Mouse (Mus musculus): ENCODE data around the gene Dysf. TPM values are rescaled to one million over a fixed set of nuclear protein-coding genes. Genes with fewer than 3 reads are reported as not detected.

Gene Dysf
- polyA plus RNA-seq, 1 experiment from 2014 or later: 13.1 TPM

DNA sequence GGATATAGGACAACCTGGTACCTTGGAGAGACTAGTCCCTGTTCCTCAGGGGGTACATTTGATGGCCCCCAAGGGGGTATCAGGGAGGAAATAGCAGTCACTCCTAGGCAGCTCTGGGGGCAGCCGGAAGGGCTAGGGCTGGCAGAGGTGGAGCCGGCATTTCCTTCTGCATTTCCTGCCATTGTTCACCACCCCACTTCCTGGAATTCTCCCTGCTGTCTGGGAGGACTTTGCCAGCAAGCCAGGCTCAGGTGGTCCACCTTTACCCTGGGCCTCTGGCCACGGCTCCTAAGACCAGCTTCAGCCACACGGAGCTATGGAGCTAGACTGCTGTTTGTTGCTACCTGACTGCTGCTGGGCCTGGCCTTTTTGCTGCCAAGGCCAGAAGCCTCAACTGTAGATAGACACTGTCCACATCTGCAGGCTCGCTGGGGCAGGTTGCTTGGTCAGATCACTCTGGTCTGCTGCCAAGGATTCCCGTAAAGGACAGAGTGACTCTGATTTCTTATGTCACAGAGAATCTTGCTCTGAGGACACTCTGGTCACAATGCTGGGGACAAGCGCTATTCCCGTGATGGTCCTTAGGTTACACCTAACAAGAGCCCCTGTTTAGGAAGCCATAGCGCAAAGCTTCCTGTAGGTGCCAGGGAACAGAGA lies 45.6 kb downstream of the Dysf start:
- Histone ChIP-seq H3K27ac (replicated peaks) (peak overlapping the region; percentile 73), H3K9me3 (no peaks in the 10 kb centered on the region), H3K4me1 (peaks cover 38% of the 10 kb centered on the region), H3K4me2 (no peak overlapping the region), H3K9ac (peak overlapping the region; percentile 14; the same call in 1 of the 2 replicates), H3K4me3 (no peak overlapping the region), H3K36me3 (no peaks in the 10 kb centered on the region), H3K27me3 (replicated peaks) (no peaks in the 10 kb centered on the region)
- no peak for ATAC-seq (ENCODE audit: extremely low read depth, insufficient number of reproducible peaks, low FRiP score, low TSS enrichment)
- 63% methylated on average over 9 of the region's 9 CpGs for WGBS

- no peaks in the 10 kb centered on the region for H3K9me3 ChIP-seq
- no peak overlapping the region for H3K4me2 ChIP-seq
- H3K4me3 ChIP-seq: no peak overlapping the region
- ATAC-seq (ENCODE audit: extremely low read depth, insufficient number of reproducible peaks, low FRiP score, low TSS enrichment): no peak
- H3K9ac ChIP-seq: no peak overlapping the region
- 55% methylated on average over 1 of the region's 1 CpGs for WGBS
- H3K27ac ChIP-seq (replicated peaks): no peak overlapping the region
- H3K4me1 ChIP-seq: peaks cover 49% of the 10 kb centered on the region
- no peaks in the 10 kb centered on the region for H3K27me3 ChIP-seq (replicated peaks)
- no peaks in the 10 kb centered on the region for H3K36me3 ChIP-seq
Measured at GRCm38 (mm10) chr6:84055619-84056018, 47.2 kb downstream of the Dysf start.

- no peak overlapping the region for H3K4me2 ChIP-seq
- H3K9me3 ChIP-seq: no peaks in the 10 kb centered on the region
- peaks cover 43% of the 10 kb centered on the region for H3K4me1 ChIP-seq
- no peak for ATAC-seq (ENCODE audit: extremely low read depth, insufficient number of reproducible peaks, low FRiP score, low TSS enrichment)
- H3K9ac ChIP-seq: no peak overlapping the region
- no peaks in the 10 kb centered on the region for H3K36me3 ChIP-seq
- 68% methylated on average over 8 of the region's 8 CpGs for WGBS
- no peak overlapping the region for H3K27ac ChIP-seq (replicated peaks)
- H3K27me3 ChIP-seq (replicated peaks): no peaks in the 10 kb centered on the region
- H3K4me3 ChIP-seq: no peak overlapping the region
Measured at GRCm38 (mm10) chr6:84057216-84057615, 48.8 kb downstream of the Dysf start.

GRCm38 (mm10) chr6:84058671-84059141 lies 50.3 kb downstream of the Dysf start:
- no peak overlapping the region for H3K4me3 ChIP-seq
- 0 out of 2 replicates have a peak, but pooled peaks cover 4% of the 10 kb centered on the region for H3K36me3 ChIP-seq
- no peaks in the 10 kb centered on the region for H3K27me3 ChIP-seq (replicated peaks)
- peak overlapping the region; percentile 33 for H3K4me2 ChIP-seq
- peak; percentile 52; the same call in 1 of the 2 replicates for ATAC-seq (ENCODE audit: extremely low read depth, insufficient number of reproducible peaks, low FRiP score, low TSS enrichment)
- peak overlapping the region; percentile 58; the same call in 1 of the 2 replicates for H3K9ac ChIP-seq
- 16% methylated on average over 5 of the region's 5 CpGs for WGBS
- peak overlapping the region; percentile 81 for H3K27ac ChIP-seq (replicated peaks)
- no peaks in the 10 kb centered on the region for H3K9me3 ChIP-seq
- H3K4me1 ChIP-seq: peaks cover 34% of the 10 kb centered on the region

GRCm38 (mm10) chr6:84059771-84060414 lies 51.5 kb downstream of the Dysf start:
- H3K27me3 ChIP-seq (replicated peaks): no peaks in the 10 kb centered on the region
- H3K4me3 ChIP-seq: no peak overlapping the region
- peaks cover 27% of the 10 kb centered on the region for H3K4me1 ChIP-seq
- peak overlapping the region; percentile 58 for H3K9ac ChIP-seq
- H3K27ac ChIP-seq (replicated peaks): peak overlapping the region; percentile 81
- ATAC-seq (ENCODE audit: extremely low read depth, insufficient number of reproducible peaks, low FRiP score, low TSS enrichment): no peak
- WGBS: 51% methylated on average over 4 of the region's 4 CpGs
- peaks cover 12% of the 10 kb centered on the region for H3K36me3 ChIP-seq
- H3K4me2 ChIP-seq: no peak overlapping the region
- H3K9me3 ChIP-seq: no peaks in the 10 kb centered on the region

GRCm38 (mm10) chr6:84061328-84061727 lies 52.9 kb downstream of the Dysf start:
- H3K9me3 ChIP-seq: no peaks in the 10 kb centered on the region
- peaks cover 17% of the 10 kb centered on the region for H3K36me3 ChIP-seq
- H3K27ac ChIP-seq (replicated peaks): no peak overlapping the region
- ATAC-seq (ENCODE audit: extremely low read depth, insufficient number of reproducible peaks, low FRiP score, low TSS enrichment): no peak
- 6% methylated on average over 5 of the region's 5 CpGs for WGBS
- peaks cover 23% of the 10 kb centered on the region for H3K4me1 ChIP-seq
- no peaks in the 10 kb centered on the region for H3K27me3 ChIP-seq (replicated peaks)
- no peak overlapping the region for H3K4me3 ChIP-seq
- no peak overlapping the region for H3K9ac ChIP-seq
- H3K4me2 ChIP-seq: no peak overlapping the region

GRCm38 (mm10) chr6:84062541-84062940 lies 54.2 kb downstream of the Dysf start:
- ATAC-seq (ENCODE audit: extremely low read depth, insufficient number of reproducible peaks, low FRiP score, low TSS enrichment): no peak
- Histone ChIP-seq H3K27ac (replicated peaks) (no peak overlapping the region), H3K4me2 (no peak overlapping the region), H3K36me3 (peaks cover 26% of the 10 kb centered on the region), H3K9me3 (no peaks in the 10 kb centered on the region), H3K4me3 (no peak overlapping the region), H3K27me3 (replicated peaks) (no peaks in the 10 kb centered on the region), H3K9ac (no peak overlapping the region), H3K4me1 (peaks cover 23% of the 10 kb centered on the region)
- WGBS: 71% methylated on average over 5 of the region's 5 CpGs

- H3K27me3 ChIP-seq (replicated peaks): no peaks in the 10 kb centered on the region
- H3K36me3 ChIP-seq: peaks cover 66% of the 10 kb centered on the region
- WGBS: 67% methylated on average over 5 of the region's 5 CpGs
- H3K9me3 ChIP-seq: no peaks in the 10 kb centered on the region
- H3K27ac ChIP-seq (replicated peaks): no peak overlapping the region
- no peak overlapping the region for H3K9ac ChIP-seq
- H3K4me3 ChIP-seq: no peak overlapping the region
- no peaks in the 10 kb centered on the region for H3K4me1 ChIP-seq
- ATAC-seq (ENCODE audit: extremely low read depth, insufficient number of reproducible peaks, low FRiP score, low TSS enrichment): no peak
- no peak overlapping the region for H3K4me2 ChIP-seq
Measured at GRCm38 (mm10) chr6:84068236-84068635, 59.8 kb downstream of the Dysf start.

GRCm38 (mm10) chr6:84070251-84070650 lies 61.9 kb downstream of the Dysf start:
- Histone ChIP-seq H3K4me3 (no peak overlapping the region), H3K9ac (no peak overlapping the region), H3K36me3 (peaks cover 67% of the 10 kb centered on the region), H3K27me3 (replicated peaks) (no peaks in the 10 kb centered on the region), H3K4me2 (no peak overlapping the region), H3K4me1 (no peaks in the 10 kb centered on the region), H3K9me3 (no peaks in the 10 kb centered on the region), H3K27ac (replicated peaks) (no peak overlapping the region)
- ATAC-seq (ENCODE audit: extremely low read depth, insufficient number of reproducible peaks, low FRiP score, low TSS enrichment): no peak
- 76% methylated on average over 6 of the region's 6 CpGs for WGBS

DNA sequence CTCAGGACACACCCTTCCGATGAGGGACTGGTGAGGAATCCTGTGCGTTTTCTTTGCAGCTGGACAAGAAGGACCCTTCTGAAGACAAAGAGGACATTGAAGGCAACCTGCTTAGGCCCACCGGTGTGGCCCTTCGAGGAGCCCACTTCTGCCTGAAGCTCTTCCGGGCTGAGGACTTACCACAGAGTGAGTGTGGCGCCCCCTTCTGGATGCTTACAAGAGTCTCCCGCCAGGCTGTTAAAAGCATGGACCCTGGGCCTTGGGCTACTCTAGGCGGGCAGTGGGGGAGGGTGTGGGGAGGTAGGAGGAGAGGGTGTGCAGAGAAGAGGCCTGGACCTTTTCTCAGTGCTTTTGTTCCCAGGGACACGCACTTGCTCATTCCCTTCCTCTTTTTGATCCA lies 64.2 kb downstream of the Dysf start:
- Histone ChIP-seq H3K36me3 (peaks cover 76% of the 10 kb centered on the region), H3K4me3 (no peak overlapping the region), H3K4me1 (no peaks in the 10 kb centered on the region), H3K4me2 (no peak overlapping the region), H3K27me3 (replicated peaks) (no peaks in the 10 kb centered on the region), H3K9ac (no peak overlapping the region), H3K27ac (replicated peaks) (no peak overlapping the region), H3K9me3 (0 out of 2 replicates have a peak, but pooled peaks cover 6% of the 10 kb centered on the region)
- ATAC-seq (ENCODE audit: extremely low read depth, insufficient number of reproducible peaks, low FRiP score, low TSS enrichment): no peak
- 56% methylated on average over 9 of the region's 9 CpGs for WGBS

DNA sequence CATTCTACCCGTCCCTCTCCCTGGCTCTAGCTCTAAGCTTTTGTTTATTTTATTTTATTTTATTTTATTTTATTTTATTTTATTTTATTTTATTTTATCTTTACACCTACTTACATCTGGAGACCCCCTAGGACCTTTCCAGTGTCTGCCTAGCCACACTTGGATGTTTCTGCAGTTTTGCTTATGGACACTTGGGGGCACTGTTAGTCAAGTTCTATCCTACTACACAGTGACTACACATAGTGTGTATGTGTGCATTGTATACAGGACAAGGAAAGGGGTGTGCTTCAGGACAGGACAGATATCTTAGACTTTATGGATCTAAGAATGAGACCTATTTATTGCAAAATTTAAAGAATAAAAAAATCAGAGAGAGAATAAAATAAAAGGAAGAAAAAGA lies 69.8 kb downstream of the Dysf start:
- WGBS: 63% methylated on average over 1 of the region's 1 CpGs
- H3K4me3 ChIP-seq: no peak overlapping the region

More for the DNA sequence above, 69.8 kb downstream of the Dysf start:
- ATAC-seq (ENCODE audit: extremely low read depth, insufficient number of reproducible peaks, low FRiP score, low TSS enrichment): no peak
- Histone ChIP-seq H3K4me1 (peaks cover 3% of the 10 kb centered on the region; the same call in 1 of the 2 replicates), H3K9me3 (0 out of 2 replicates have a peak, but pooled peaks cover 6% of the 10 kb centered on the region), H3K36me3 (peaks cover 52% of the 10 kb centered on the region), H3K27me3 (replicated peaks) (no peaks in the 10 kb centered on the region), H3K27ac (replicated peaks) (no peak overlapping the region), H3K4me2 (no peak overlapping the region), H3K9ac (no peak overlapping the region)

Measured in heart, embryonic 13.5 days (tissue).